Mouse (Mus musculus): Measurements from ENCODE around the gene Vsx1.

Gene Vsx1

GRCm38 (mm10) chr2:150667820-150668766 lies 21.1 kb downstream of the Vsx1 start, which contains the start of gene Acss1:
TSS of gene Acss1 (minus strand) at chr2:150668500.
- no peak for DNase-seq (ENCODE audit: extremely low read depth, low read depth, low spot score)

GRCm38 (mm10) chr2:150667065-150667819 lies 21.9 kb downstream of the Vsx1 start:
- DNase-seq (ENCODE audit: extremely low read depth, low read depth, low spot score), result no peak

GRCm38 (mm10) chr2:150666723-150667064 lies 22.5 kb downstream of the Vsx1 start:
- no peak for DNase-seq (ENCODE audit: extremely low read depth, low read depth, low spot score)

- DNase-seq (ENCODE audit: extremely low read depth, low read depth, low spot score), result no peak
Measured at GRCm38 (mm10) chr2:150665534-150666451, 23.4 kb downstream of the Vsx1 start.

DNA sequence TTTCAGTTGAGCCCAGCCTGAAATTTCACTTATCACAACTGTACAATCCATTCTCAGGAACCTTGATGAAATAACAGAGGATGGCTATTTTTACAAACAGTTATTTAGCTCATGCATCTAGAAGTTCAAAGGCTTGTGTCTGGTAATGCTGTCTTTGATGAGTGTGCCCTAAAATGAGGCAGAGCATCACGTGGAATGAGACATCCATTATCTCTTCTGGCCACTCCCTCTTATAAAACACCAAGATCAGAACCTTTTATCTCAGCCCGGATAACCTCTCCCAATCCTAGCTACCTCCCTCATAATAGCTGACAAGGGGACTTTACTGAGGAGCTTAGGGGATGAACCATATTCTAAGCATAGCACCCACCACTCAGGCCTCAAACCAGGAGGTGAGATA lies 24.2 kb downstream of the Vsx1 start:
- no peak for DNase-seq (ENCODE audit: extremely low read depth, low read depth, low spot score)

GRCm38 (mm10) chr2:150664152-150664920 lies 24.8 kb downstream of the Vsx1 start:
- DNase-seq (ENCODE audit: extremely low read depth, low read depth, low spot score), result no peak

DNA sequence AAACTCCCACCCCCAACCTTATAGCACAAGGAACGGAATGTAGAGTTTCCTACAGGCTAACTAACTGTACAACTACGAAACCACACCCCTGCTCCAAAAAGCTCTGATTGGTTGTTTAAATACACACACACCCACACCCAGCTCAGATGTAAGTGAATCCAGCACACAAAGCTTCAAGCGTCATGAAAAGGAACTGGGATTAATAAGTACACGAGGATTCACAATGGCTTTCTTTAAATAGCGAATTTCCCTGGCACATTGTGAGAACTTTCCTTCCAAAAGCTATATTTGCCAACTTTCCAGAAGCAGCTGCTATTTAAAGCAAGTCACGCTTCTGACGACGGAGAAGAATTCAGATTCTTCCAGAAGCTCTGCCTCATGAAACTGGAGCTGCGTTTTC lies 25.9 kb downstream of the Vsx1 start:
- peak; percentile 49 for DNase-seq (ENCODE audit: extremely low read depth, low read depth, low spot score)

DNA sequence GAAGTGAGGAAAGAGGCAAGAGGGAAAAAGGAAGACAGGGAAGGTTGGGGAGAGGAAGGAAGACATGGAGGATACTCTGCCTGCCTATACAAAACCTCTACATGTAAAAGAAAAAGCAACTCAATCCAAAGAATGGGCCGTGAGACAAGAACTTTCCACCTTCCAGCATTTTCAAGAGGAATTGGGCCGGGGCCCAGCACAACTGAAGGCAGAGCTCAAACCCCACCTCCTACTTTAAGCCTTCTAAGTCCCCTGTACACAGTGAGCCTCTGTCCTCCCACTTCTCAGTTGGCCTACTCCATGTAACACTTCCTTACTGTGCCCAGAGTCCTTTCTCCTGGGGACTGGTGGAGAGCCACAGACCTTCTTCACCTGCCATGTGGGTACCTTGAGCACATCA lies 27.2 kb downstream of the Vsx1 start:
- DNase-seq (ENCODE audit: extremely low read depth, low read depth, low spot score), result no peak

DNA sequence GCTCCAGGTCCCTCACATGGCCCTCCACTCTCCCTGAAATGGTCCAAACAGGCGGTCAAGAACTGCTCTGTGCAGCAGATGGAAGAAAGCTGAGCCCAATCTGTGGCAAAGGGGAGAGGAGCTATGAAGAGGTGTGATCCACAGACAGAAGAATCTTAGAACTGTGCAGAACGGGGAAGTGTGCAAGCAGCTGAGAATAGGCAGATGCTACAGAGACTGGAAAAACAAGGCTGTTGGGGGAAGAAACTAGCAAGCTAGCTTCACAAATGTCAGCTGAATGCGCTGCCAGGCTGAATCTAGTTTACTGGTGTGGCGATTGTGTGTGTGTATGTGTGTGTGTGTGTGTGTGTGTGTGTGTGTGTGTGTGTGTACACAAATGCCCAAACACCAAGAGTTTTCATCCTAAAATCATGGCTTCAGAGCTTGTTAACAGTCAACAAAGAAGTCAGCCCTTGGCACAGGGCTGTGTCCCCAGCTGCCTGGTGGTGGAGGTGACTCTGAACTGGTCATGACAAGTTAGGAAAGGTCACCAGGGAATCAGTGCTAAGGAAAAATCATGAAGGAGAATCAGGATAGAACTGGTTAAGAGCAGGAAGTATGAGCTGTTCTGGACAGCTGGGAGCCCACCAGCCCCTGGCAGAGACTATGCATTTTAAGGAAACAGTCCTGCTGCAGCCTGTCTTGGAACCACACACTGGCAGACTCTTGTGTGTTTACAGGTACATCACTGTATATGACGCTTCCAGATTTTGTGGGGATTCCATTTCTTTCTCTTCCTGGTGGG lies 28.3 kb downstream of the Vsx1 start:
- no peak for DNase-seq (ENCODE audit: extremely low read depth, low read depth, low spot score)

- DNase-seq (ENCODE audit: extremely low read depth, low read depth, low spot score), result no peak
Measured at GRCm38 (mm10) chr2:150660049-150660448, 29.1 kb downstream of the Vsx1 start.

DNA sequence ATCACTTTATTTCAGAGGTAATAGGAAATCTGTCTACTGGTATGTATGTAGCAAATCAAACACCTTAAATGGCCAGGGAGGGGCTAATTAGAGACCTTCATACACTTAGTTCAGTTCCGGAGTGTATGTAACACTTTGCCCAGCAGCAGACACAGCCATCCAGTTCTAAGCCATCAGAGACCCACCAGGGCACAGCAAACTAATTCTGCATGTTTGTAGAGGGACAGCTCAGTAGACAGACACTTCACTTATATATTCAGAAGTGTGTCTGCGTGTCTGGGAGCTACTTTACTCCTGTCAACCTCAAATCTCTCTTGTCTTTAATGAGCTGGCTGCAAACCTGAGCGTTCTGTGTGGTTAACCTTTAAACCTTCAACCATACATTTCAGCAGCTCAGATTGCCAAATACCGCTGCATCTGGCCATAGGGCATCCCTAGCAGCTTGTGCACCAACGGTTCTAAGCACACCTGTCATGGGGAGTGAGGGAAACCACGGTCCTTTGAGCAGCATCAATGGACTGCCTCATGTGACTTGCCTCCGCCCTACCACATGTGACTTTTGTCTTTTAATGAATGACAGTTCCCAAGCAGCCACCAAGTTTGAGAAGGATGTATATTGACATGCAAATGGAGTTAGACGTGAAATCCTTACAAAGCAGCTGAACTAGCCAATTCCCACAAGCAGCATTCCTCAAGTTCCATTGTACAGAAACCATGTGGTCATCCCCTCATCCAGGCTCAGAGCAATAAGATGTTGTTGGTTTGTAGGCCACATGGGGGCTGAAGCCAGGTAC lies 32.0 kb downstream of the Vsx1 start:
- DNase-seq (ENCODE audit: extremely low read depth, low read depth, low spot score), result no peak

- DNase-seq (ENCODE audit: extremely low read depth, low read depth, low spot score), result no peak
Measured at GRCm38 (mm10) chr2:150656112-150656511, 33.0 kb downstream of the Vsx1 start.

- DNase-seq (ENCODE audit: extremely low read depth, low read depth, low spot score), result no peak
Measured at GRCm38 (mm10) chr2:150655290-150655689, 33.9 kb downstream of the Vsx1 start.

DNA sequence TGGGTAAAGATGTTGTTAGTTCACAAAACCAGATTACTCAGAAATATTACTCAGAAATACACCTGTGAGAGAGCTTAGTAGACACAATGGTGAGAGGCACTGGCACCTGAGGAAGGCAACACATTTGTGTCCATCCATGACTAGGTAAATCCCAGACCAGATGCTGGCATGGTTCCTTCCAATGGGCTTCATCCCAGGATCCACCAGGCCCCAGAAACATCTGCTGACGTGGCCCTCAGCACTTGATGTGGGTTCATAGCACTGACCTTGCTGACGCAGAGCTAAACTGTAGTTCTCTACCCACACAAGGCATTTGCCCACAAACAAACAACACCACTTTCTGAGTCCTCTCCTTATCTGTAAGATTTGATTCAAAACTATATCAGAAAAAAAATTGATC lies 34.3 kb downstream of the Vsx1 start:
- no peak for DNase-seq (ENCODE audit: extremely low read depth, low read depth, low spot score)

- DNase-seq (ENCODE audit: extremely low read depth, low read depth, low spot score), result no peak
Measured at GRCm38 (mm10) chr2:150651366-150651765, 37.8 kb downstream of the Vsx1 start.

GRCm38 (mm10) chr2:150650511-150651074 lies 38.6 kb downstream of the Vsx1 start:
- DNase-seq (ENCODE audit: extremely low read depth, low read depth, low spot score), result no peak

DNA sequence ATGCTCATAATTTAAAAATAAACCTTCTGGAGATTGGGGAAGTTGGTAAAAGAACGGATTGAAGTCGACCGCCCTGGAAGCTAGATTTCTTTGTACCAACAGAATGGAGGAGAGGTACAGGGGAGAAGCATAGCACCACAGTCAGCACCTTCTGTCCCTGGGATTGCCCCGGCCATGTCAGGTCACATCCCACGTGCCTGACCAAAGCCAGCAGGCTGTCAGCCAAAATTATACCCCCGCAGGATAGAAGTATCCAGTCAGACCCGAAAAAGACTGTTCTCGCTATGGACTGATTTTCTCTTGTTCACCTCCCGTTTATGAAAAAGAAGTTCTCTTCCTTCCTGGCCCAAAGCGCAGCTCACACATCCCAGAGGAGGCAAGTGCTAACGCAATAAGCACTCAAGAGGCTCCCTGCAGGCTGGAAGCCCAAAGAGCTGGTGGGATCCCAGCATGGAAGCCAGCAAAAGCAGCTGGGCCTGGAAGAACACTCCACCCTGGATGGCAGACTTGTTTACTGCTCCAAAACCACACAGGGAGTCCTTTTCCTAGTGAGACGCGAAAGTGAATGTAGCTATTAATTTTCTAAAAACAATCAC lies 40.8 kb downstream of the Vsx1 start:
- DNase-seq (ENCODE audit: extremely low read depth, low read depth, low spot score), result no peak

- DNase-seq (ENCODE audit: extremely low read depth, low read depth, low spot score), result no peak
Measured at GRCm38 (mm10) chr2:150647681-150648299, 41.4 kb downstream of the Vsx1 start.
